Mouse (Mus musculus) MEL (cell line): Measurements from ENCODE around the gene Ms4a3.

Experiments
- CHD1 ChIP-seq: IDR thresholded peaks from 2 replicates; pipeline ENCODE4 v1.6.1; 2012; ENCODE audit warnings: low read depth, mild to moderate bottlenecking, inconsistent platforms, low read length, improper control_type of control experiment
- CTCF ChIP-seq, 3 experiments: IDR thresholded peaks in 2 of 3; conservative IDR thresholded peaks in 1 of 3; 2 replicates each; pipeline ENCODE4 v1.5.1; 2011 to 2012; ENCODE audit warnings: low read length in 3 of 3, low read depth in 2 of 3, mild to moderate bottlenecking in 2 of 3, improper control_type of control experiment in 1 of 3, inconsistent platforms in 1 of 3, mixed read lengths in 1 of 3, moderate library complexity in 1 of 3; ENCODE audit not compliant: control insufficient read depth in 1 of 3, insufficient read depth in 1 of 3, poor library complexity in 1 of 3, severe bottlenecking in 1 of 3
- E2F4 ChIP-seq: IDR thresholded peaks from 2 replicates; pipeline ENCODE4 v1.6.1; 2011; ENCODE audit warnings: low read depth, low read length, improper control_type of control experiment, borderline replicate concordance
- EP300 ChIP-seq, 2 experiments: IDR thresholded peaks; 2 replicates each; pipeline ENCODE4 v1.6.1; 2011; ENCODE audit warnings: improper control_type of control experiment in 2 of 2, low read length in 2 of 2, low read depth in 1 of 2, mild to moderate bottlenecking in 1 of 2
- JUND ChIP-seq: IDR thresholded peaks from 2 replicates; pipeline ENCODE4 v1.6.1; 2011; ENCODE audit warnings: low read depth, mild to moderate bottlenecking, improper control_type of control experiment, low read length
- MAX ChIP-seq: IDR thresholded peaks from 2 replicates; pipeline ENCODE4 v1.6.1; 2011; ENCODE audit warnings: low read length, improper control_type of control experiment
- MAZ ChIP-seq: IDR thresholded peaks from 2 replicates; pipeline ENCODE4 v1.6.1; 2012; ENCODE audit warnings: low read depth, mild to moderate bottlenecking, inconsistent platforms, low read length, improper control_type of control experiment
- POLR2AphosphoS5 ChIP-seq: IDR thresholded peaks from 2 replicates; pipeline ENCODE4 v1.6.1; 2012; ENCODE audit warnings: low read depth, borderline replicate concordance, mild to moderate bottlenecking, inconsistent platforms, low read length, moderate library complexity, mixed read lengths
- USF1 ChIP-seq: IDR thresholded peaks from 2 replicates; pipeline ENCODE4 v1.6.1; 2014; ENCODE audit warnings: low read depth, mild to moderate bottlenecking, inconsistent platforms, low read length, improper control_type of control experiment, moderate library complexity
- ZC3H11A ChIP-seq: IDR thresholded peaks from 2 replicates; pipeline ENCODE4 v1.6.1; 2012; ENCODE audit warnings: low read depth, mild to moderate bottlenecking, inconsistent platforms, low read length, improper control_type of control experiment
- ZNF384 ChIP-seq: IDR thresholded peaks from 2 replicates; pipeline ENCODE4 v1.6.1; 2012; ENCODE audit warnings: low read depth, mild to moderate bottlenecking, inconsistent platforms, low read length, improper control_type of control experiment

GRCm38 (mm10) chr19:11633732-11634131, 6.9 kb downstream of the Ms4a3 start:
- TF ChIP-seq EP300 (IDR thresholded peaks at IDR 0.05; ENCODE audit: low read depth in 1 of 2, low read length in 2 of 2) (peak in 1 of 2 experiments; percentile 9; a peak in 1 of 4 replicates), CTCF (IDR thresholded peaks at IDR 0.05 in 2 of 3, conservative IDR thresholded peaks at IDR 0.05 in 1 of 3; ENCODE audit: control insufficient read depth in 1 of 3, insufficient read depth in 1 of 3, low read depth in 2 of 3, low read length in 3 of 3, poor library complexity in 1 of 3, severe bottlenecking in 1 of 3) (no peak), CHD1 (no peak), JUND (no peak), ZNF384 (no peak), USF1 (peak; percentile 34; the same call in 1 of the 2 replicates), ZC3H11A (no peak), MAZ (no peak), E2F4 (no peak), POLR2AphosphoS5 (no peak), MAX (no peak; the same call in 1 of the 2 replicates)
